In genomic region chr8:65159096-65159748, GRCm38 (mm10) we compare ENCODE assay signal across 15 mouse cellular contexts. TPM values are rescaled to one million over a fixed set of nuclear protein-coding genes. Genes with fewer than 3 reads are reported as not detected.
DNase-seq lines count a peak whose midpoint lies in the region; ATAC-seq and TF ChIP-seq lines count a peak whose summit lies in the region.
"Had no signal": no experiment of that assay in that cellular context is flagged by ENCODE, and none has a peak within 500 bp of the region (broad histone marks: within the 10 kb centered on the region; RNA-seq: fewer than 3 reads in every experiment).

No protein-coding gene starts in this region.

- H3K36me3 ChIP-seq in hindbrain, postnatal 0 days (ENCODE audit: insufficient read depth, low read length), result no peaks in the 10 kb centered on the region
- H3K36me3 ChIP-seq in hindbrain, embryonic 13.5 days, result no peaks in the 10 kb centered on the region
- H3K36me3 ChIP-seq: embryonic facial prominence, embryonic 12.5 days; kidney, embryonic 15.5 days; limb, embryonic 15.5 days had no signal

- TF ChIP-seq CTCF in hindbrain, postnatal 0 days (IDR thresholded peaks at IDR 0.05; ENCODE audit: low read depth), result peak; percentile 52

- H3K4me1 ChIP-seq in hindbrain, postnatal 0 days (ENCODE audit: insufficient read depth, low read length), result no peaks in the 10 kb centered on the region
- H3K4me1 ChIP-seq in hindbrain, embryonic 13.5 days (replicated peaks), result no peaks in the 10 kb centered on the region
- H3K4me1 ChIP-seq: embryonic facial prominence, embryonic 12.5 days; kidney, embryonic 15.5 days; limb, embryonic 15.5 days had no signal

- DNase-seq in hindbrain, postnatal 0 days (ENCODE audit: low spot score), result peak; percentile 75
- peak; percentile 73 for DNase-seq in brain, adult 2 months (ENCODE audit: low read depth, low spot score)
- DNase-seq in cerebellum, postnatal 25 days, result peak; percentile 12 to 39
- DNase-seq in left cerebral cortex, postnatal 14 days (ENCODE audit: low spot score in 2 of 2), result peak; percentile 44 to 46
- DNase-seq in gastrocnemius, adult 18-20 months (ENCODE audit: low spot score), result no peak
- DNase-seq in spleen, adult 18-20 months, result no peak
- DNase-seq: gastrocnemius, postnatal 10 days; lung, postnatal 10 days had no signal

- H3K4me3 ChIP-seq in hindbrain, postnatal 0 days (ENCODE audit: low read length), result no peak overlapping the region
- no peak overlapping the region for H3K4me3 ChIP-seq in hindbrain, embryonic 13.5 days
- H3K4me3 ChIP-seq: embryonic facial prominence, embryonic 12.5 days; kidney, embryonic 15.5 days; limb, embryonic 15.5 days; myocyte had no signal

- no peak overlapping the region for H3K27ac ChIP-seq in hindbrain, postnatal 0 days
- H3K27ac ChIP-seq in hindbrain, embryonic 13.5 days, result no peak overlapping the region
- H3K27ac ChIP-seq: embryonic facial prominence, embryonic 12.5 days; kidney, embryonic 15.5 days; limb, embryonic 15.5 days had no signal

- ATAC-seq in hindbrain, postnatal 0 days, result peak; percentile 52
- no peak for ATAC-seq in hindbrain, embryonic 13.5 days (ENCODE audit: low FRiP score)

- H3K9me3 ChIP-seq in hindbrain, postnatal 0 days (ENCODE audit: low read length), result no peaks in the 10 kb centered on the region
- H3K9me3 ChIP-seq in hindbrain, embryonic 13.5 days, result no peaks in the 10 kb centered on the region
- H3K9me3 ChIP-seq: embryonic facial prominence, embryonic 12.5 days; kidney, embryonic 15.5 days; limb, embryonic 15.5 days had no signal

- H3K4me2 ChIP-seq in hindbrain, postnatal 0 days (ENCODE audit: low read depth, low read length), result peak overlapping the region; percentile 40
- H3K4me2 ChIP-seq in hindbrain, embryonic 13.5 days, result no peak overlapping the region
- H3K4me2 ChIP-seq: embryonic facial prominence, embryonic 12.5 days; kidney, embryonic 15.5 days; limb, embryonic 15.5 days had no signal

- H3K27me3 ChIP-seq in hindbrain, postnatal 0 days (ENCODE audit: insufficient read depth, low read length), result no peaks in the 10 kb centered on the region
- no peaks in the 10 kb centered on the region for H3K27me3 ChIP-seq in hindbrain, embryonic 13.5 days
- H3K27me3 ChIP-seq: embryonic facial prominence, embryonic 12.5 days; kidney, embryonic 15.5 days; limb, embryonic 15.5 days had no signal

- intact Hi-C loops in left cerebral cortex, postnatal 14 days (cut with DNase I), result no loop called here

- no peak overlapping the region for H3K9ac ChIP-seq in hindbrain, postnatal 0 days (replicated peaks; ENCODE audit: low read length)
- H3K9ac ChIP-seq in hindbrain, embryonic 13.5 days, result no peak overlapping the region
- H3K9ac ChIP-seq: embryonic facial prominence, embryonic 12.5 days; kidney, embryonic 15.5 days; limb, embryonic 15.5 days had no signal

- 38% methylated on average over 14 of the region's 14 CpGs for WGBS in hindbrain, postnatal 0 days
- 58% methylated on average over 14 of the region's 14 CpGs for WGBS in hindbrain, embryonic 13.5 days

RNA-seq across cellular contexts. Expression of gene BC030870, which starts 29.9 kb away (rescaled TPM):
- not detected in 2 replicates for total RNA-seq in hindbrain, postnatal 0 days (2014; rRNA removed)
- not detected in 2 replicates for polyA plus RNA-seq in hindbrain, postnatal 0 days (2015; fragmentation: Nextera tagmentation; extraction: Ambion mirVana)
- polyA plus RNA-seq in hindbrain, embryonic 13.5 days (2015; fragmentation: Nextera tagmentation; extraction: Ambion mirVana), result not detected in 2 replicates
- total RNA-seq in left cerebral cortex, postnatal 14 days (2021), result not detected
- not detected for total RNA-seq in gastrocnemius, adult 18-20 months (2021)
- total RNA-seq: ES-E14; gastrocnemius, postnatal 10 days had no signal
- polyA plus RNA-seq: limb, embryonic 15.5 days; myocyte; testis, adult 2 months had no signal

Comparison
In these comparisons a context has a peak if more than half of its experiments do, and no peak if none do; other contexts are left out.
1. DNase-seq: peak in hindbrain, postnatal 0 days (single experiment), brain, adult 2 months (single experiment), cerebellum, postnatal 25 days (2 of 2) and left cerebral cortex, postnatal 14 days (2 of 2); none in gastrocnemius, adult 18-20 months (single experiment) and spleen, adult 18-20 months (0 of 2).